Mouse (Mus musculus) liver, embryonic 18 days (tissue): ENCODE results near the gene Mef2c. TPM values are rescaled to one million over a fixed set of nuclear protein-coding genes. Genes with fewer than 3 reads are reported as not detected.

Source experiments
- polyA plus RNA-seq: library from polyadenylated mRNA; depleted of rRNA; stranded (reverse); fragments of >200 nt; gene quantifications from 2 replicates; pipeline ENCODE4 v1.2.3, GENCODE M21; 2012; rRNA removed

Mef2c gene
- polyA plus RNA-seq: 3.0 and 3.1 TPM in 2 replicates

DNA sequence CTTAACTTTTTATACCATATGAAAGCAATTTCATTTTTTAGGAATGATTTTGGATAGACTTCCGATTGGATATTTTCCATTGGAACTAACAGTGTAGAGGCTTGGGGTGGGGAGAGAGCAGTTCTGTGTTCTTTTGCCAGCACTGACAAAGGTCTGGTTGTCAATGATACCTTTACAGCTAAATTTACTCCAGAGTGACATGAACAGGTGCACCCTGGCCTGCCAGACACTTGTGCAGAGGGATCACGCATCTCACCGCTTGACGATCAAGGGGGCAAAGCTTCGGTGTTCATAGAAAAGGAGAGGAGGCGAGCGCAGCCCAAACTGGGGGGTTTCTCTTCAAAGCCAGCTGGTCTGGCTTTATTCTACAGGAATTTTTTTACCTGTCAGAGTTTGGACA is at the start of gene Mef2c:
Mef2c (plus strand) TSS at position 116 of the 400 bp plus-strand sequence.

